Mouse (Mus musculus) neutrophil, adult 5-6 weeks (primary cell): ENCODE measurements around the gene Ccna2. TPM values are rescaled to one million over a fixed set of nuclear protein-coding genes. Genes with fewer than 3 reads are reported as not detected.
"Not testable (repeated sequence)": the region's sequence is repeated elsewhere in the genome, so short reads cannot be mapped to it uniquely, and the experiment has no call there.

ENCODE experiments used
- ATAC-seq: fragments of 151-379, 151-347 bp; 2 replicates; pipeline ENCODE4 v1.8.0; 2017; ENCODE audit warnings: mild to moderate bottlenecking, moderate TSS enrichment; ENCODE audit not compliant: insufficient number of reproducible peaks, poor library complexity, low FRiP score, severe bottlenecking; ENCODE audit errors: extremely low read depth
- total RNA-seq: library from RNA; stranded (forward); fragments of 200-1000 nt; gene quantifications from 2 replicates; pipeline ENCODE4 v1.2.3, GENCODE M21; 2017

Ccna2 gene
- total RNA-seq: 0.49 TPM in 1 of 2 replicates, not detected in the other

- ATAC-seq: peak; percentile 96
Measured at GRCm38 (mm10) chr3:36571827-36572378, at the start of gene Ccna2. TSS of gene Ccna2 (minus strand) at chr3:36572150.

- no peak for ATAC-seq
Measured at GRCm38 (mm10) chr3:36618181-36618580, 46.2 kb upstream of the Ccna2 start.

GRCm38 (mm10) chr3:36613908-36614255, 41.9 kb upstream of the Ccna2 start:
- ATAC-seq: no peak

- 0 out of 2 replicates have a peak, but pooled peaks have one; percentile 44 for ATAC-seq
Measured at GRCm38 (mm10) chr3:36613202-36613907, 41.4 kb upstream of the Ccna2 start, which contains the start of gene Bbs7. TSS of gene Bbs7 (minus strand) at chr3:36613477.

- no peak for ATAC-seq
Measured at GRCm38 (mm10) chr3:36612687-36613086, 40.7 kb upstream of the Ccna2 start.

- no peak for ATAC-seq
Measured at GRCm38 (mm10) chr3:36605894-36606783, 34.2 kb upstream of the Ccna2 start.

- not testable (repeated sequence) for ATAC-seq
Measured at GRCm38 (mm10) chr3:36599773-36600172, 27.8 kb upstream of the Ccna2 start.

GRCm38 (mm10) chr3:36598811-36599210, 26.9 kb upstream of the Ccna2 start:
- ATAC-seq: no peak

- no peak for ATAC-seq
Measured at GRCm38 (mm10) chr3:36571361-36571826, 556 bp downstream of the Ccna2 start.

GRCm38 (mm10) chr3:36569836-36570235, 2.1 kb downstream of the Ccna2 start:
- ATAC-seq: no peak

GRCm38 (mm10) chr3:36563666-36564065, 8.3 kb downstream of the Ccna2 start:
- no peak for ATAC-seq

GRCm38 (mm10) chr3:36559606-36560005, 12.3 kb downstream of the Ccna2 start:
- ATAC-seq: no peak

- ATAC-seq: no peak
Measured at GRCm38 (mm10) chr3:36557601-36558000, 14.3 kb downstream of the Ccna2 start.

GRCm38 (mm10) chr3:36552406-36553047, 19.4 kb downstream of the Ccna2 start, which contains the start of gene Exosc9:
TSS of gene Exosc9 (plus strand) at chr3:36552606.
- peak; percentile 93 for ATAC-seq

GRCm38 (mm10) chr3:36551851-36552384, 20.0 kb downstream of the Ccna2 start:
- no peak for ATAC-seq

- ATAC-seq: no peak
Measured at GRCm38 (mm10) chr3:36551343-36551742, 20.6 kb downstream of the Ccna2 start.

- ATAC-seq: no peak
Measured at GRCm38 (mm10) chr3:36544961-36545360, 27.0 kb downstream of the Ccna2 start.

GRCm38 (mm10) chr3:36541399-36541798, 30.6 kb downstream of the Ccna2 start:
- ATAC-seq: no peak

- ATAC-seq: no peak
Measured at GRCm38 (mm10) chr3:36540756-36541155, 31.2 kb downstream of the Ccna2 start.
